30 mouse cellular contexts compared by ENCODE assay signal in the genomic region with DNA sequence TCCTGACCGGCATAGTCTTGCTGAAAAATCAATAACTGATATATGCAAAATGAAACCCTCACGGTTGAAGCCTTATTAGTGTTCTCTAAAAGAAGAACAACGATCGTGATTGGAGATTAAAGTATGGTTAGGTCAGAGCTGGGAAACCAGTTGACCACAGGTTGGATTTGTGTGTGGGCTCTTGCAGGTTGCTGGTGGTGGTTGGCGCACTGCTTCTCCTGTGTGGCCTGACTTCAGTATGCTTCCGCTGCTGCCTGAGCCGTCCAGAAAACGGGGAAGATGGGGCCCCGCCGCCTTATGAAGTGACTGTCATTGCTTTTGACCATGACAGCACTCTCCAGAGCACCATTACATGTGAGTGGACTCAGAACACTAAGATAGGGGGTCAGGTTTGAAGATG. TPM values are rescaled to one million over a fixed set of nuclear protein-coding genes. Genes with fewer than 3 reads are reported as not detected.
A peak's percentile ranks its signal among the peaks of the same experiment; 100 is the strongest.
DNase-seq lines count a peak whose midpoint lies in the region; ATAC-seq and TF ChIP-seq lines count a peak whose summit lies in the region.
"Had no signal": no experiment of that assay in that cellular context is flagged by ENCODE, and none has a peak within 500 bp of the region (broad histone marks: within the 10 kb centered on the region; RNA-seq: fewer than 3 reads in every experiment).

No protein-coding gene starts in this region.

- H3K27ac ChIP-seq in kidney, postnatal 0 days, result 0 out of 2 replicates have a peak overlapping the region, but pooled peaks have one; percentile 25
- no peak overlapping the region for H3K27ac ChIP-seq in kidney, embryonic 14.5 days (ENCODE audit: low read depth, low read length)
- H3K27ac ChIP-seq: embryonic facial prominence, embryonic 10.5 days; embryonic facial prominence, embryonic 13.5 days; forebrain, embryonic 12.5 days; forebrain, embryonic 15.5 days; heart, adult 2 months; heart, embryonic 10.5 days; heart, embryonic 13.5 days; hindbrain, embryonic 14.5 days; hindbrain, postnatal 0 days had no signal

- no peak for TF ChIP-seq CTCF in kidney, postnatal 0 days (IDR thresholded peaks at IDR 0.05; ENCODE audit: low read depth)

- H3K36me3 ChIP-seq in kidney, postnatal 0 days (ENCODE audit: insufficient read depth, low read length), result no peaks in the 10 kb centered on the region
- H3K36me3 ChIP-seq in kidney, embryonic 14.5 days (ENCODE audit: control insufficient read depth, insufficient read depth, low read length), result no peaks in the 10 kb centered on the region
- H3K36me3 ChIP-seq: embryonic facial prominence, embryonic 10.5 days; embryonic facial prominence, embryonic 13.5 days; forebrain, embryonic 12.5 days; forebrain, embryonic 15.5 days; heart, embryonic 10.5 days; heart, embryonic 13.5 days had no signal

- ATAC-seq in kidney, postnatal 0 days (replicated peaks; ENCODE audit: low FRiP score, low read depth), result no peak
- no peak for ATAC-seq in kidney, embryonic 14.5 days (ENCODE audit: low FRiP score, low TSS enrichment)
- peak; percentile 39 for ATAC-seq in granulocyte monocyte progenitor cell, adult 5-6 weeks (replicated peaks; ENCODE audit: poor library complexity, severe bottlenecking)
- 0 out of 2 replicates have a peak, but pooled peaks have one; percentile 11 for ATAC-seq in monocyte, adult 5-6 weeks (replicated peaks; ENCODE audit: insufficient number of reproducible peaks, low FRiP score, low TSS enrichment, poor library complexity, severe bottlenecking)
- ATAC-seq: activated CD4-positive, CD25-positive, alpha-beta regulatory T cell, adult 4 months; forebrain, embryonic 15.5 days; hindbrain, postnatal 0 days had no signal

- 89% methylated on average over 10 of the region's 10 CpGs for WGBS in kidney, postnatal 0 days
- 91% methylated on average over 10 of the region's 10 CpGs for WGBS in kidney, embryonic 14.5 days

- no peaks in the 10 kb centered on the region; the same call in none of the 2 replicates for H3K4me1 ChIP-seq in kidney, postnatal 0 days (replicated peaks; ENCODE audit: insufficient read depth, low read length)
- peaks cover 12% of the 10 kb centered on the region; the same call in 1 of the 2 replicates for H3K4me1 ChIP-seq in kidney, embryonic 14.5 days (ENCODE audit: control insufficient read depth, insufficient read depth, low read length)
- H3K4me1 ChIP-seq: embryonic facial prominence, embryonic 10.5 days; embryonic facial prominence, embryonic 13.5 days; forebrain, embryonic 12.5 days; forebrain, embryonic 15.5 days; heart, embryonic 10.5 days had no signal

- no peaks in the 10 kb centered on the region for H3K9me3 ChIP-seq in kidney, postnatal 0 days (replicated peaks; ENCODE audit: low read length)
- H3K9me3 ChIP-seq in kidney, embryonic 14.5 days (ENCODE audit: control insufficient read depth, low read length), result no peaks in the 10 kb centered on the region
- H3K9me3 ChIP-seq: embryonic facial prominence, embryonic 10.5 days; embryonic facial prominence, embryonic 13.5 days; forebrain, embryonic 12.5 days; forebrain, embryonic 15.5 days; heart, embryonic 10.5 days; heart, embryonic 13.5 days had no signal

- H3K4me2 ChIP-seq in kidney, postnatal 0 days (ENCODE audit: low read length), result peak overlapping the region; percentile 18; the same call in 1 of the 2 replicates
- no peak overlapping the region for H3K4me2 ChIP-seq in kidney, embryonic 14.5 days (replicated peaks; ENCODE audit: low read depth, low read length)
- H3K4me2 ChIP-seq: embryonic facial prominence, embryonic 13.5 days; forebrain, embryonic 12.5 days; forebrain, embryonic 15.5 days; heart, embryonic 13.5 days; hindbrain, embryonic 14.5 days had no signal

- no peak overlapping the region for H3K4me3 ChIP-seq in kidney, postnatal 0 days (replicated peaks; ENCODE audit: low read depth, low read length)
- no peak overlapping the region for H3K4me3 ChIP-seq in kidney, embryonic 14.5 days (ENCODE audit: low read length)
- H3K4me3 ChIP-seq: embryonic facial prominence, embryonic 10.5 days; embryonic facial prominence, embryonic 13.5 days; erythroblast, embryonic 14.5 days; forebrain, embryonic 12.5 days; forebrain, embryonic 15.5 days; heart, adult 2 months; heart, embryonic 10.5 days; heart, embryonic 13.5 days had no signal

- H3K27me3 ChIP-seq in kidney, postnatal 0 days (ENCODE audit: insufficient read depth, low read length), result no peaks in the 10 kb centered on the region
- no peaks in the 10 kb centered on the region for H3K27me3 ChIP-seq in kidney, embryonic 14.5 days (ENCODE audit: control insufficient read depth, insufficient read depth, low read length)
- H3K27me3 ChIP-seq: embryonic facial prominence, embryonic 13.5 days; forebrain, embryonic 12.5 days; forebrain, embryonic 15.5 days; heart, embryonic 13.5 days had no signal

- H3K9ac ChIP-seq in kidney, postnatal 0 days (ENCODE audit: low read depth, low read length), result no peak overlapping the region
- H3K9ac ChIP-seq in kidney, embryonic 14.5 days (ENCODE audit: low read depth, low read length), result no peak overlapping the region
- H3K9ac ChIP-seq: embryonic facial prominence, embryonic 13.5 days; forebrain, embryonic 12.5 days; forebrain, embryonic 15.5 days; heart, embryonic 13.5 days; hindbrain, embryonic 14.5 days had no signal

- DNase-seq in kidney, postnatal 0 days (ENCODE audit: low spot score), result no peak
- DNase-seq in cerebellum, adult 9-11 months, result no peak
- DNase-seq in urinary bladder, adult 2 months (ENCODE audit: low spot score), result no peak
- DNase-seq: adrenal gland, adult 8-10 months; adrenal gland, postnatal 25 days; cerebellum, adult 11 months; cerebellum, adult 2 months; cerebellum, postnatal 36 days; embryo, embryonic 11 days; gastrocnemius, postnatal 25 days; heart, adult 2 months; heart, postnatal 14 days; heart, postnatal 4 days had no signal

RNA-seq across cellular contexts. Expression of gene Tmem52b, which starts 4.0 kb away (rescaled TPM):
- polyA plus RNA-seq in kidney, postnatal 0 days (2015; fragmentation: Nextera tagmentation; extraction: Ambion mirVana), result 96.6 and 98.5 TPM in 2 replicates
- polyA plus RNA-seq in kidney, embryonic 14.5 days (2014; fragmentation: Nextera tagmentation; extraction: Ambion mirVana), result 24.0 and 38.3 TPM in 2 replicates
- total RNA-seq in granulocyte monocyte progenitor cell, adult 5-6 weeks (2014; fragmentation: Nextera tagmentation), result 0.53 TPM in 1 of 2 replicates, not detected in the other
- not detected in 2 replicates for total RNA-seq in granulocyte monocyte progenitor cell, adult 5-6 weeks (2017)
- 1.9 TPM in 1 of 3 replicates, not detected in the others for total RNA-seq in monocyte, adult 5-6 weeks (2017)
- not detected in 2 replicates for polyA plus RNA-seq in urinary bladder, adult 2 months (2012; rRNA removed)
- total RNA-seq: adrenal gland, adult 8-10 months; adrenal gland, postnatal 25 days; ES-E14; gastrocnemius, adult 8-10 months; gastrocnemius, postnatal 25 days; heart, adult 2 months; heart, postnatal 14 days; heart, postnatal 4 days had no signal
- polyA plus RNA-seq: activated CD4-positive, CD25-positive, alpha-beta regulatory T cell, adult 4 months; cerebellum, adult 2 months; cortical plate, adult 2 months; embryonic facial prominence, embryonic 10.5 days; embryonic facial prominence, embryonic 13.5 days; erythroblast, embryonic 14.5 days; forebrain, embryonic 12.5 days; forebrain, embryonic 15.5 days; heart, adult 2 months; heart, embryonic 10.5 days; hindbrain, embryonic 11.5 days; hindbrain, postnatal 0 days had no signal

RNA-seq across cellular contexts. Expression of gene Olr1, which starts 9.4 kb away (rescaled TPM):
- polyA plus RNA-seq in kidney, postnatal 0 days (2015; fragmentation: Nextera tagmentation; extraction: Ambion mirVana), result not detected in 2 replicates
- polyA plus RNA-seq in kidney, embryonic 14.5 days (2014; fragmentation: Nextera tagmentation; extraction: Ambion mirVana), result not detected in 2 replicates
- 15.1 and 18.4 TPM in 2 replicates for total RNA-seq in granulocyte monocyte progenitor cell, adult 5-6 weeks (2014; fragmentation: Nextera tagmentation)
- 16.9 and 23.2 TPM in 2 replicates for total RNA-seq in granulocyte monocyte progenitor cell, adult 5-6 weeks (2017)
- 8.4 to 15.7 TPM (median 11.1 TPM) in 3 replicates for total RNA-seq in monocyte, adult 5-6 weeks (2017)
- polyA plus RNA-seq in urinary bladder, adult 2 months (2012; rRNA removed), result 0.12 and 0.14 TPM in 2 replicates
- total RNA-seq: adrenal gland, postnatal 25 days; gastrocnemius, postnatal 25 days; hindbrain, postnatal 0 days had no signal
- polyA plus RNA-seq: cerebellum, adult 2 months; cortical plate, adult 2 months; embryonic facial prominence, embryonic 13.5 days; erythroblast, embryonic 14.5 days; forebrain, embryonic 12.5 days; forebrain, embryonic 15.5 days; hindbrain, embryonic 11.5 days; hindbrain, embryonic 14.5 days had no signal

RNA-seq across cellular contexts. Expression of gene Gabarapl1, which starts 16.6 kb away (rescaled TPM):
- polyA plus RNA-seq in kidney, postnatal 0 days (2015; fragmentation: Nextera tagmentation; extraction: Ambion mirVana), result 126 and 139 TPM in 2 replicates
- polyA plus RNA-seq in kidney, embryonic 14.5 days (2014; fragmentation: Nextera tagmentation; extraction: Ambion mirVana), result 16.7 and 22.4 TPM in 2 replicates
- total RNA-seq in granulocyte monocyte progenitor cell, adult 5-6 weeks (2014; fragmentation: Nextera tagmentation), result 37.4 and 45.0 TPM in 2 replicates
- 39.8 and 76.6 TPM in 2 replicates for total RNA-seq in granulocyte monocyte progenitor cell, adult 5-6 weeks (2017)
- total RNA-seq in monocyte, adult 5-6 weeks (2017), result 27.9 to 39.7 TPM (median 35.0 TPM) in 3 replicates
- polyA plus RNA-seq in urinary bladder, adult 2 months (2012; rRNA removed), result 105 and 120 TPM in 2 replicates

Comparison
In these comparisons a context has a peak if more than half of its experiments do, and no peak if none do; other contexts are left out.
1. ATAC-seq: peak in granulocyte monocyte progenitor cell, adult 5-6 weeks (single experiment) and monocyte, adult 5-6 weeks (single experiment); none in kidney, postnatal 0 days (single experiment) and kidney, embryonic 14.5 days (single experiment).
2. RNA of gene Tmem52b, which starts 4.0 kb away (polyA plus RNA-seq): 96.6 to 98.5 TPM in kidney, postnatal 0 days and 24.0 to 38.3 TPM in kidney, embryonic 14.5 days; not detected in urinary bladder, adult 2 months; every median in the first group is over 10 times any median in the second.